Mouse (Mus musculus): ENCODE data around the gene Bloc1s1. TPM values are rescaled to one million over a fixed set of nuclear protein-coding genes. Genes with fewer than 3 reads are reported as not detected.
A peak's percentile ranks its signal among the peaks of the same experiment; 100 is the strongest.

Gene Bloc1s1
- polyA plus RNA-seq, 1 experiment from 2014 or later: 228 TPM

DNA sequence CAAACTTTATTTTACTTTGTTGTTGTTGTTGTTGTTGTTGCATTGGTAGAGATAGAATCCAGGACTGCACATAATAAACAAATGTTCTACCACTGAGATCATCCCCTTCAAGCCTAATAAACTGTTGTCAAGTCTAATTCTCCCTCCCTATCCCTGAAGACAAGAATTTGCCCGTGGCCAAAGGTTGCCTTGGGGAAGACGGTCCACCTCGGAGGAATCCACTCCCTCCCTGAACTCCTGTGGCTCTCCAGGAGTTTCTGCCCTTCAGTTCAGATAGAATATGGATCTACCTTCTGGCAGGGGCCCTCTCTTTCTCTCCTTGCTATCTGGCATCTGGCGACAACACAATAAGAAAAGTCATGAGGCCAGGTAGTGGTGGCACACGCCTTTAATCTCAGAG, 19.0 kb downstream of the Bloc1s1 start:
- Histone ChIP-seq H3K36me3 (ENCODE audit: control insufficient read depth, insufficient read depth, low read length) (no peaks in the 10 kb centered on the region), H3K4me3 (ENCODE audit: low read depth, low read length) (no peak overlapping the region), H3K27me3 (ENCODE audit: control insufficient read depth, insufficient read depth, low read depth, low read length) (no peaks in the 10 kb centered on the region; the same call in 1 of the 2 replicates), H3K9me3 (replicated peaks; ENCODE audit: control insufficient read depth, low read length, poor library complexity, severe bottlenecking) (no peaks in the 10 kb centered on the region), H3K27ac (ENCODE audit: low read length) (no peak overlapping the region), H3K4me1 (ENCODE audit: control insufficient read depth, insufficient read depth, low read length) (peaks cover 3% of the 10 kb centered on the region; the same call in 1 of the 2 replicates), H3K4me2 (ENCODE audit: low read length) (no peak overlapping the region), H3K9ac (ENCODE audit: low read depth, low read length) (no peak overlapping the region)
- ATAC-seq: no peak
- 73% methylated on average over 5 of the region's 5 CpGs for WGBS

DNA sequence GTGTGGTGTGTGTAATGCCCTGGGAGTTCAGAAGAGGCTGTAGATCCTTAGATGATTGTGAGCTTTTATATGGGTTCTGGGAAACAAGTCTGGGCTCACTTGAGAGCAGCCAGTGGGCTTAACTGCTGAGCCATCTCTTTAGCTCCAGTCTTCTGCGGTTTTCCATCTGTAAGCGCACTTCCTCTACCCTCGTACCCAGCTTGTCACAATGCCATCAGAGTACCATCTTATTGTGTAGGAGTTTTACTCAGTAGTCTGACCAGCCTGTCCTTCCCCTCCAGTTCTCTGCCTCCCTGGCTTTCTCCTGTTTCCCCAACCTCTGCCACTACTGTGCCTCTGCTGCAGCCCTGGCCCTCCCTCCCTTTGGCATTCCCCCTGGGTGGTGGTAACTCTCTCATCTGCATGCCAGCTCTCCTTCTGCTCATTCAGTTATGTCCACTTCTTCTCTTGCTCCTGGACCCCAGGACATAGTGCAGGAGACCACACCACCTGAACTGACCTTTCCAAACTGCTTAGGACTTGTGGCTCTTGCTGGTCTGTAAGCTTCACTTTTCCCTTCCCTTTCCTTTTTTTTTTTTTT, 21.3 kb downstream of the Bloc1s1 start:
- 70% methylated on average over 3 of the region's 3 CpGs for WGBS
- H3K4me2 ChIP-seq (ENCODE audit: low read length): no peak overlapping the region
- no peak overlapping the region for H3K27ac ChIP-seq (ENCODE audit: low read length)
- no peak overlapping the region for H3K4me3 ChIP-seq (ENCODE audit: low read depth, low read length)
- no peaks in the 10 kb centered on the region for H3K9me3 ChIP-seq (replicated peaks; ENCODE audit: control insufficient read depth, low read length, poor library complexity, severe bottlenecking)
- H3K9ac ChIP-seq (ENCODE audit: low read depth, low read length): no peak overlapping the region
- no peak for ATAC-seq
- no peaks in the 10 kb centered on the region for H3K4me1 ChIP-seq (ENCODE audit: control insufficient read depth, insufficient read depth, low read length)
- H3K27me3 ChIP-seq (ENCODE audit: control insufficient read depth, insufficient read depth, low read depth, low read length): no peaks in the 10 kb centered on the region
- H3K36me3 ChIP-seq (ENCODE audit: control insufficient read depth, insufficient read depth, low read length): no peaks in the 10 kb centered on the region

DNA sequence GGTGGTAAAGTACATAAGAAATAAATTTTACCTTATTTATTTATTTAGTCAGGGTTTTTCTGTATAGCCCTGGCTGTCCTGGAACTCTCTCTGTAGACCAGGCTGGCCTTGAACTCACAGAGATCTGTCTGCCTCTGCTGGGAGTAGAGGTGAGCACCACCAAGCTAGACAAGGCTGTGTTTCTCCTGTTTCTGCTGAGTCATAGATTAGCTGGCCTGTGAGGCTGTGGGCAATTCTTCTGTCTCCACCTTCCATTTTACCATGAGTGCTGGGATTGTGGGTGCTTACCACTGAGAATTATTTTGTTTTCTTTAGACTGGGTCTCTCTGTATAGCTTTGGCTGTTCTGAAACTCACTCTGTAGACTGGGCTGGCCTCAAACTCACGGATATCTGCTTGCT, 22.4 kb downstream of the Bloc1s1 start:
- H3K27me3 ChIP-seq (ENCODE audit: control insufficient read depth, insufficient read depth, low read depth, low read length): peaks cover 5% of the 10 kb centered on the region
- 86% methylated on average over 1 of the region's 1 CpGs for WGBS
- no peak overlapping the region for H3K27ac ChIP-seq (ENCODE audit: low read length)
- no peak overlapping the region for H3K9ac ChIP-seq (ENCODE audit: low read depth, low read length)
- H3K4me2 ChIP-seq (ENCODE audit: low read length): no peak overlapping the region
- no peaks in the 10 kb centered on the region for H3K4me1 ChIP-seq (ENCODE audit: control insufficient read depth, insufficient read depth, low read length)
- no peak for ATAC-seq
- no peak overlapping the region for H3K4me3 ChIP-seq (ENCODE audit: low read depth, low read length)
- no peaks in the 10 kb centered on the region for H3K9me3 ChIP-seq (replicated peaks; ENCODE audit: control insufficient read depth, low read length, poor library complexity, severe bottlenecking)
- no peaks in the 10 kb centered on the region for H3K36me3 ChIP-seq (ENCODE audit: control insufficient read depth, insufficient read depth, low read length)

DNA sequence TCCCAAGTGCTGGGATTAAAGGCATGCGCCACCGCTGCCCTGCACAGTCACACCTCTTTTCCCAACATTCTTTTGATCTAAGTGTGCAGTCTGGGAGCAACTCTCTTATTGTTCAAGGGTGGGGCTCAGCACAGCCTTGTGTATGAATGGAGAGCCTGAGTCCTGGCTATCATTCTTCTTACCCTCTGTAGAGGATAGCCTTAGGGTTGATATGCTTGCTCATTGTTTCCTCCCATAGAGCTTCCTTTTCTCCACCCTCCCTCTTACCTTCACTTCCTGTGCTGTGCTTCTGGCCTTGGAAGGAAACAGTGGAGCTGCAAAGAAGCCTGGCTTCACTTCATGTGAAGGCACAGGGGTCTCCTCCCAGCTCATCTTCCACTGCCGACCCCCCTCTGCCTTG, 23.1 kb downstream of the Bloc1s1 start, which contains the start of gene Cd63:
Cd63 (plus strand) TSS at position 292 of the 400 bp plus-strand sequence.
- H3K27me3 ChIP-seq (ENCODE audit: control insufficient read depth, insufficient read depth, low read depth, low read length): peaks cover 11% of the 10 kb centered on the region
- no peak within 1 kb of the TSS for H3K4me3 ChIP-seq (ENCODE audit: low read depth, low read length)
- peaks cover 7% of the 10 kb centered on the region; the same call in 1 of the 2 replicates for H3K4me1 ChIP-seq (ENCODE audit: control insufficient read depth, insufficient read depth, low read length)
- WGBS: 84% methylated on average over 3 of the region's 3 CpGs
- H3K4me2 ChIP-seq (ENCODE audit: low read length): no peak within 1 kb of the TSS
- no peak within 1 kb of the TSS for H3K9ac ChIP-seq (ENCODE audit: low read depth, low read length)
- no peak for ATAC-seq
- no peaks in the 10 kb centered on the region for H3K36me3 ChIP-seq (ENCODE audit: control insufficient read depth, insufficient read depth, low read length)
- no peaks in the 10 kb centered on the region for H3K9me3 ChIP-seq (replicated peaks; ENCODE audit: control insufficient read depth, low read length, poor library complexity, severe bottlenecking)
- H3K27ac ChIP-seq (ENCODE audit: low read length): no peak within 1 kb of the TSS

DNA sequence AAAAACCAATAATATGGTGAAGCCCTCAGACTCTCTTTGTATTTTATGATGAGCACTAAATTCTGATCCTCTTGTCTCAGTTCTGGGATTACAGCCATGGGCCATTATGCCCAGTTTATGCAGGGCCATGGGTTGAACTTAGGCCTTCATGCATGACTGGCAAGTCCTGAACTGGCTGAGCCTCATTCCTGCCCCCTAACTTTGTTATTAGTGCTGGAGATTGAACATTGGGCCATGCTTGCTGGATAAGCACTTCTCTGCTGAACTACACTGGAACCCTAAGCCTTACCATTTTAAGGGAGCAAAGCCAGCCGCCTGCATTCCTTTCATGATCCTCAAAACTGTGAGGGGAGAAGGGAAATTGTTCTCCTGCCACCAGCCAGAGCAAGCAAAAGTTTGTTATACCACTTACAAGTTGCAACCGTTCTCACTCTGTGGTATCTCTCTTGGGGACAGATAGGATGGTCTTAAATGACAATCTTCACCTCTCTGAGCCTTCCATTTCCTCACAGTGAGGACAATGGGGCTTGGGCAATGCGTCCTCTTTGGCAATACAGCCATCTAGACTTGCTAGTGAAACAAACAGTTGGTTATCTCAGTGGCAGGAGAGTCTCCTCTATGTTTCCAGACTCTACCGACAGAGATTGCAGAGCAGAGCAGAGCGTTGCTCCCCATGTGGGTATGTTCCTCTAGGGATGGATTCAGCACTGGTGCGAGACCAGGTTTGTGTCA, 23.9 kb downstream of the Bloc1s1 start:
- H3K4me2 ChIP-seq (ENCODE audit: low read length): no peak overlapping the region
- H3K9me3 ChIP-seq (replicated peaks; ENCODE audit: control insufficient read depth, low read length, poor library complexity, severe bottlenecking): no peaks in the 10 kb centered on the region
- H3K4me3 ChIP-seq (ENCODE audit: low read depth, low read length): no peak overlapping the region
- H3K27me3 ChIP-seq (ENCODE audit: control insufficient read depth, insufficient read depth, low read depth, low read length): peaks cover 11% of the 10 kb centered on the region
- no peaks in the 10 kb centered on the region for H3K36me3 ChIP-seq (ENCODE audit: control insufficient read depth, insufficient read depth, low read length)
- no peak overlapping the region for H3K27ac ChIP-seq (ENCODE audit: low read length)
- H3K9ac ChIP-seq (ENCODE audit: low read depth, low read length): no peak overlapping the region
- ATAC-seq: no peak
- H3K4me1 ChIP-seq (ENCODE audit: control insufficient read depth, insufficient read depth, low read length): peaks cover 8% of the 10 kb centered on the region; the same call in 1 of the 2 replicates
- 86% methylated on average over 6 of the region's 6 CpGs for WGBS

DNA sequence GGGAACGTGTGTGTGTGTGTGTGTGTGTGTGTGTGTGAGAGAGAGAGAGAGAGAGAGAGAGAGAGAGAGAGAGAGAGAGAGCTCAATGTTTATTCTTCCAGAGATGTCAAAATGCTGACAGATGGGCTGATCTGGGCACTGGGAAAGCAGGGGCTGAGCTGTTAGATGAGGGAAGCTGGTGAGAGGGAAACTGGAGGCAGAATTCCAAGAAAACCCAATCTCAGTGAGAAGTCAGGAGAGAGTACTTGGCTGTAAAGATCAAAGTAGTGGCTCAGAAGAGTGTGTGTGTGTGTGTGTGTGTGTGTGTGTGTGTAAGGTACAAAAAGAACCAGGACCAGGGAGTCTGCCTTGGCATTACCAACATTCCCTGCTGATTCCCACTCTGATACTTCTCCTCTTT, 26.3 kb downstream of the Bloc1s1 start:
- Histone ChIP-seq H3K27me3 (ENCODE audit: control insufficient read depth, insufficient read depth, low read depth, low read length) (peaks cover 11% of the 10 kb centered on the region), H3K4me1 (ENCODE audit: control insufficient read depth, insufficient read depth, low read length) (peaks cover 15% of the 10 kb centered on the region), H3K4me3 (ENCODE audit: low read depth, low read length) (no peak overlapping the region), H3K4me2 (ENCODE audit: low read length) (no peak overlapping the region), H3K9ac (ENCODE audit: low read depth, low read length) (no peak overlapping the region), H3K27ac (ENCODE audit: low read length) (no peak overlapping the region), H3K36me3 (ENCODE audit: control insufficient read depth, insufficient read depth, low read length) (no peaks in the 10 kb centered on the region), H3K9me3 (replicated peaks; ENCODE audit: control insufficient read depth, low read length, poor library complexity, severe bottlenecking) (no peaks in the 10 kb centered on the region)
- WGBS: 33% methylated on average over 1 of the region's 1 CpGs
- no peak for ATAC-seq

DNA sequence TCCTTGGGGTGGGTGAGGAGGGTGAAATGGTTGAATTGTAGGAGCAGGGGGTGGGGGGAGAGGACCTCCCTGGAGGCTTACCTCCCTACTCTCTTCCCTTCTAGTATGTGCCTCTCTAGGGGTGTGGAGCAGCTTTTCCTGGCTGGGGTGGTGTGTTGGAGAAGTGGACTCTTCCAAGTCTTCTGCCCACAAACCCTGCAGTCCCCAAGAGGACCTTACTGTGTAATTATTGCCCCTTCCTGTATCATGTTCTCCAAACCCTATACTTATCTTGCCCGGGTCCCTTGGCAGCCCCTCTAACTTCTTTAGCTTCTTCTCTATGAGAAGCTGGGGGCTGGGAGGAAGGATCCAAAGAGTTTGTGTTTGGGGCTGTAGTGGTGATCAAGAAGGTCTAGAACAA, 27.0 kb downstream of the Bloc1s1 start:
- WGBS: 48% methylated on average over 1 of the region's 1 CpGs
- Histone ChIP-seq H3K4me1 (ENCODE audit: control insufficient read depth, insufficient read depth, low read length) (peaks cover 18% of the 10 kb centered on the region), H3K4me3 (ENCODE audit: low read depth, low read length) (no peak overlapping the region), H3K27me3 (ENCODE audit: control insufficient read depth, insufficient read depth, low read depth, low read length) (peaks cover 11% of the 10 kb centered on the region), H3K36me3 (ENCODE audit: control insufficient read depth, insufficient read depth, low read length) (no peaks in the 10 kb centered on the region), H3K27ac (ENCODE audit: low read length) (no peak overlapping the region), H3K9me3 (replicated peaks; ENCODE audit: control insufficient read depth, low read length, poor library complexity, severe bottlenecking) (no peaks in the 10 kb centered on the region), H3K9ac (ENCODE audit: low read depth, low read length) (no peak overlapping the region), H3K4me2 (ENCODE audit: low read length) (peak overlapping the region; percentile 35; the same call in 1 of the 2 replicates)
- no peak for ATAC-seq

DNA sequence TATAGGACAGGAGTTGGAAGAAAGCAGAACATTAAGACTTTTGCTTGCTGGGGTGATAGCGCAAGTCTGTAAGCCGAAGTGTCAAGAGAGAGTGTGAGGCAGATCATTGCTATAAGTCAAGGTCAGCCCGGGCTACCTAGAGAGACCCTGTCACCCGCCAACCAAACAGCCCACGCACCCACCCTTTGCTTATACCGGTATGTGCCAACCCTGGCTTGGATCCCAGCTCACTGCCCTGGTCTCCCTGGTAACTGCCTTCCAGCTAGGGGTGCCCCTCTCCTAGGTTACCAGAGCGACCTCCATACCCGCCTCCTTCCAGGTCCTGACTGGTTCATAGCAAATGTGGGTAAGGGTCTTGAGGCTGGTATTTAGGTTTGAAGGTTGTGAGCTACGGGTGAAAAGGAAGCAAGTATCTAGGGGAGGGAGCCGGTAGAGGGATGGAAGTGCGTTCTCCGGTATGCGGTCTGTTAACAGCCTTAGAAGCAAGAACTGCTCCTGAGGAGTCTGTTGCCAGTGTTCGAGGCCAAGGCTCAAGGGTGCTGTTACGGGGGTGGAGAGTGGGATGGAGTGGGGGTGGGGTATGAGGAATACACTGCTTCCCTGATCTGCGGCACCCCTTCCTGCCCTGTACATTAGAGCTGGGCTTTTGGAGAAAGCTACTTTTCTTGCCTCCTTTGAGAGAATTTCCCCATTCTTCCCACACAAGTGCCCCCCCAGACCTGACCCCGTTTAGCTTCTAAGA, 27.7 kb downstream of the Bloc1s1 start:
- peak; percentile 46 for ATAC-seq
- 3% methylated on average over 17 of the region's 17 CpGs for WGBS
- Histone ChIP-seq H3K27me3 (ENCODE audit: control insufficient read depth, insufficient read depth, low read depth, low read length) (peaks cover 11% of the 10 kb centered on the region), H3K4me1 (ENCODE audit: control insufficient read depth, insufficient read depth, low read length) (peaks cover 18% of the 10 kb centered on the region), H3K4me2 (ENCODE audit: low read length) (peak overlapping the region; percentile 35), H3K36me3 (ENCODE audit: control insufficient read depth, insufficient read depth, low read length) (no peaks in the 10 kb centered on the region), H3K27ac (ENCODE audit: low read length) (no peak overlapping the region), H3K4me3 (ENCODE audit: low read depth, low read length) (peak overlapping the region; percentile 6), H3K9ac (ENCODE audit: low read depth, low read length) (0 out of 2 replicates have a peak overlapping the region, but pooled peaks have one; percentile 0), H3K9me3 (replicated peaks; ENCODE audit: control insufficient read depth, low read length, poor library complexity, severe bottlenecking) (no peaks in the 10 kb centered on the region)

All from midbrain, embryonic 16.5 days (tissue).